Mouse (Mus musculus): Measurements from ENCODE around the gene Ubxn4.
"Not testable (repeated sequence)": the region's sequence is repeated elsewhere in the genome, so short reads cannot be mapped to it uniquely, and the experiment has no call there.

Gene Ubxn4

DNA sequence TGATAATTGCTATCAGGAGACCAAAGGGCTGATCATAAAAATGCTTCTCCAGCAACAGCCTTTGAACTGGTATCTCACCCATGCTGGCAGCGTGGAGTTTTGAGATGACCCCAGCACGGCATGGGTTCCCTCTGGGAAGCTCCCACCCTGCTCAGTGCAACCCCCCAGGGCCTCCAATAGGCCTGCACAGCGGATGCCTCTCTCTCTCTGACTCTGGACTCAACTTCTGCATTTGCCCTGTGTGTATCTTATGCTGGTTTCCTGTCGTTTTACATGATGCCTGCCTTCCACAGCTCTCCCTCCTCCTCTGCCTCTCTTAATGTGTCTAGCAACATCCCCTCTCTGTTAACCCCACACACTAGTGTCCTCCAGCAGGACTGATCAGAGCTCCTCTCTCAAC lies 70.9 kb downstream of the Ubxn4 start:
- DNase-seq (ENCODE audit: low spot score): no peak

DNA sequence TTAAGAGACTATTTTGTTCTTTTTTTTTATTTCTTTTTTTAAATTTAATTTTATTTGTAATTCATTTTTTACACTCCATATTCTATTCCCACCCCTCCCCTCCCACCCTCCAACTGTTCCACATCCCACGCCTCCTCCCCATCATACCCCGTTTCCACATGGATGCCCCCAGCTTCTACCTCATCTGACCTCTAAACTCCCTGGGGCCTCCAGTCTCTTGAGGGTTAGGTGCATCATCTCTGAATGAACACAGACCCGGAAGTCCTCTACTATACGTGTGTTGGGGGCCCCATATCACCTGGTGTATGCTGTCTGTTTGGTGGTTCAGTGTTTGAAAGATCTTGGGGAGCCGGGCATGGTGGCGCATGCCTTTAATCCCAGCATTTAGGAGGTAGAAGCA lies 75.5 kb downstream of the Ubxn4 start:
- DNase-seq (ENCODE audit: low spot score): not testable (repeated sequence)

DNA sequence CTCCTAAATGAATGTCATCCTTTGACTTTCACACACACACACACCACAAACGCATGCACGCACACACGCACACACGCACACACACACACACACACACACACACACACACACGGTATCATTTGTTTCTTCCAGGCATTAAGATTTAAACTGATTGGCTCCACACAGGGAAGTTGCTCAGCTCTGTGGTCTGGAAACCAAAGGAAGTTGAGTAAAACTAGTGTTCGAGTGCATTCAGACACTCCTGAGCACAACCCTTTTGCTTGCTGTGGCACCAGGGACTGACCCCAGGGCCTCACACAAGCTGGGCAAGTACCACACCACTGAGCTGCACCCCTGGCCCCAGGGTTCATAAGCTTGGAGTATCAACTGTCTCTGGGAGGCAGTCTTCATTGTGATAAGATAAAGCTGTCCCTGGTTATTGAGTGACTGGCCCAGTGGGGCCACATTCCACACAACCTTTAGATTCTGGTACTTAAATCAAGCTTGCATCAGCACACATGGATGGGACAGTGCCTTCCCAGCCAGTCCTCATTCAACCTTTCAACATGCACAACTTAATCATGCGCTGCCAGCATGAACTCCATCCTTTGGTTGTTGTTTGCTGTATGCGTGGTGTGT lies 79.4 kb downstream of the Ubxn4 start:
- DNase-seq (ENCODE audit: low spot score): no peak

DNA sequence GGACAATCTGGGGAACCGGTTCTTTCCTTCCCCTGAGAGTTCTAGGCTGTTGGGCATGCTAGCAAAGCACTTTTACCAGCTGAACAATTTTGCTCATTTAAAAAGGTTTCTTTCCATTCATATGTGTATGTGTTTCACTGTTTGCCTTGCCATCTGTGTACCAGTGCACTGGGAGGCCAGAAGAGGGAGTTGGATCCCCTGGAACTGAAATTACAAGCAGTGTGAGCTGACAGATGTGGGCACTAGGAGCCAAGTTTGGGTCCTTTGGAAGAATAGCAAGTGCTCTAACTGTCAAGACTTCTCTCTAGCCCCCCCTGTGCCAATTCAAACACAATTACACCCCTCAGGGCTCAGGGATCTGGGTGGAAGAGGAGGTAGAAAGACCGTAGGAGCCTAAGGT lies 81.0 kb downstream of the Ubxn4 start:
- DNase-seq (ENCODE audit: low spot score): no peak

DNA sequence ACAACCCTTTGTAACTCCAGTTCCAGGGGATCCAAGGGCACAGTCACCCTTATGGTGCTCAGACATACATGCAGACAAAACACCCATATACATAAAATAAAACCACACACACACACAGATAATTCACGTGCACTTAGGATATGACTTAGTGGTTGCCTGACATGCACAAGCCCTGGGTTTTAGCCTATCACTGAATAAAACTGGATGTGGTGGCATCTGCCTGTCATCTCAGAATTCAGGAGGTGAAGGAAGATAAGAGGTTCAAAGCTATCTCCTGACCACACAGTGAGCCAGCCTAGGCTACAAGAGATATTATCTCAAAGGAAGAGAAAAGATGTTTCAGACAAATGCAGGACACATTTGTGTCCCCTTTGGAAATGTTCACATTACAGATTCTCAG lies 83.4 kb downstream of the Ubxn4 start:
- no peak for DNase-seq (ENCODE audit: low spot score)

DNA sequence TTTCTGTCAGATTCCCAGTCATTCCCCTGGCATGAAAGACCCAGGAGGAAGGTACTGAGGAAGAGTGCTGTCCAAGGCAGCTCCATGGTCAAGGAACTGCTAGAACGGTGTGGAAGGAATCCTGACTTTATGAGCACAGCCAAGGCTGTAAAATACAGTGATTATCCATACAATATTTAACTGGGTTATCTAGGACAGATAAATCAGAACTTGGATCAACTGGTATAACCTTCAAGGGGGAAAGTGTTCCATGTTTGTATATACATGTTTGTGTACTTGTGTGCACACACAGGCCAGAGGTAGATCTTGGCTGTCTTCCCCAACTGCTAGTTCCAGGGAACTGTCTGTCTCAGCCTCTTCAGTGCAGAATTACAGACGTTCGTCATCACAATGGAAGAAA lies 84.5 kb downstream of the Ubxn4 start, which contains the start of gene Lct:
Lct (minus strand) TSS at position 101 of the 400 bp plus-strand sequence.
- DNase-seq (ENCODE audit: low spot score): no peak
